In the genomic region with DNA sequence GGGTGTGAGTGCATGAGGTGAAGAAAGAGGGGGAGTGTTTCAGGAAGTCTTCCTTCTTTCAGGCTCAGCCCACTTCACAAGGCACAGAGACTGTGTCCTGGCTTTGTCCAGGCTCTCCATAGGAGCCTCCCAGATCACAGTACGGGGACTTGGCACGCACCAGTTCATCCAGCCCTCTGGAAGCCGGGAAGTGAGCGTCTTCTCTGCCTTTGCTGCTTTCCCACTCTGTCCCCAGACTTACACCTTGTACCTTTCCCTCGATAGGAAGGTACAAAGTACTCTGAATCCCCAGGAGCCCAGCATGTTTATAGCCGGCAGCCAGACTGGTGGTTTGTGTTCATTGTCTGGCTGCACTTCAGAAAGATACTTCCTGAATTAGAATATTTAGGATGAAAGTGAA, we compare ENCODE assay signal across 20 mouse cellular contexts. TPM values are rescaled to one million over a fixed set of nuclear protein-coding genes. Genes with fewer than 3 reads are reported as not detected.
DNase-seq lines count a peak whose midpoint lies in the region; ATAC-seq and TF ChIP-seq lines count a peak whose summit lies in the region.
"Had no signal": no experiment of that assay in that cellular context is flagged by ENCODE, and none has a peak within 500 bp of the region (broad histone marks: within the 10 kb centered on the region; RNA-seq: fewer than 3 reads in every experiment).

No protein-coding gene starts in this region.

- no peak for DNase-seq in lung, postnatal 10 days
- DNase-seq in frontal cortex, postnatal 14 days (ENCODE audit: low spot score in 2 of 2): no peak
- no peak for DNase-seq in ovary, postnatal 10 days (ENCODE audit: low spot score)
- DNase-seq: adrenal gland, adult 8-10 months; B cell, adult 2 months; cerebellum, adult 9-10 months; gastrocnemius, postnatal 10 days; lung, postnatal 36 days; spleen, adult 18-20 months had no signal

- 0 out of 2 replicates have a peak, but pooled peaks have one; percentile 23 for ATAC-seq in lung, embryonic 16.5 days (ENCODE audit: low read depth)
- peak; percentile 86 for ATAC-seq in intestine, embryonic 15.5 days
- peak; percentile 77; the same call in 1 of the 2 replicates for ATAC-seq in kidney, embryonic 16.5 days (ENCODE audit: low FRiP score, low TSS enrichment)
- no peak for ATAC-seq in forebrain, embryonic 16.5 days
- ATAC-seq: activated CD4-positive, CD25-positive, alpha-beta regulatory T cell, adult 4 months; forebrain, embryonic 13.5 days; Patski had no signal

- peak overlapping the region; percentile 31 for H3K4me2 ChIP-seq in lung, embryonic 16.5 days (ENCODE audit: low read depth, low read length)
- H3K4me2 ChIP-seq in intestine, embryonic 15.5 days (replicated peaks): peak overlapping the region; percentile 26; the same call in 1 of the 2 replicates
- no peak overlapping the region for H3K4me2 ChIP-seq in kidney, embryonic 16.5 days (replicated peaks; ENCODE audit: low read depth, low read length)
- no peak overlapping the region for H3K4me2 ChIP-seq in forebrain, embryonic 16.5 days (ENCODE audit: low read length)
- H3K4me2 ChIP-seq: forebrain, embryonic 13.5 days; heart, embryonic 11.5 days; hindbrain, embryonic 12.5 days had no signal

- H3K4me1 ChIP-seq in lung, embryonic 16.5 days (replicated peaks; ENCODE audit: control insufficient read depth, insufficient read depth, low read length): no peaks in the 10 kb centered on the region
- no peaks in the 10 kb centered on the region; the same call in 1 of the 2 replicates for H3K4me1 ChIP-seq in intestine, embryonic 15.5 days (replicated peaks)
- H3K4me1 ChIP-seq in kidney, embryonic 16.5 days (ENCODE audit: insufficient read depth, low read length): peaks cover 2% of the 10 kb centered on the region; the same call in 1 of the 2 replicates
- H3K4me1 ChIP-seq in small intestine, adult 2 months (ENCODE audit: control insufficient read depth, insufficient read depth, insufficient read length, low read length): peaks cover 15% of the 10 kb centered on the region; the same call in 1 of the 2 replicates
- no peaks in the 10 kb centered on the region for H3K4me1 ChIP-seq in forebrain, embryonic 16.5 days (replicated peaks; ENCODE audit: control insufficient read depth, insufficient read depth, low read length)
- H3K4me1 ChIP-seq: forebrain, embryonic 13.5 days; hindbrain, embryonic 12.5 days had no signal

- no peak for TF ChIP-seq CTCF in small intestine, adult 2 months (IDR thresholded peaks at IDR 0.05; ENCODE audit: extremely low read depth, insufficient read length, insufficient replicate concordance, low read depth, low read length)

- H3K9ac ChIP-seq in lung, embryonic 16.5 days (ENCODE audit: low read length): peak overlapping the region; percentile 19; the same call in 1 of the 2 replicates
- H3K9ac ChIP-seq in intestine, embryonic 15.5 days: no peak overlapping the region
- H3K9ac ChIP-seq in kidney, embryonic 16.5 days (replicated peaks; ENCODE audit: low read length): no peak overlapping the region
- H3K9ac ChIP-seq in forebrain, embryonic 16.5 days (replicated peaks; ENCODE audit: low read depth, low read length): no peak overlapping the region
- H3K9ac ChIP-seq: forebrain, embryonic 13.5 days; hindbrain, embryonic 12.5 days had no signal

- 0 out of 2 replicates have a peak overlapping the region, but pooled peaks have one; percentile 16 for H3K4me3 ChIP-seq in lung, embryonic 16.5 days (ENCODE audit: low read length)
- H3K4me3 ChIP-seq in intestine, embryonic 15.5 days (replicated peaks): no peak overlapping the region
- no peak overlapping the region for H3K4me3 ChIP-seq in kidney, embryonic 16.5 days (ENCODE audit: low read length)
- H3K4me3 ChIP-seq in small intestine, adult 2 months (ENCODE audit: low read depth, low read length): peak overlapping the region; percentile 39
- H3K4me3 ChIP-seq in forebrain, embryonic 16.5 days (replicated peaks; ENCODE audit: low read length): no peak overlapping the region
- H3K4me3 ChIP-seq: forebrain, embryonic 13.5 days; hindbrain, embryonic 12.5 days had no signal

- no peaks in the 10 kb centered on the region for H3K27me3 ChIP-seq in lung, embryonic 16.5 days (ENCODE audit: control insufficient read depth, insufficient read depth, low read depth, low read length)
- no peaks in the 10 kb centered on the region for H3K27me3 ChIP-seq in intestine, embryonic 15.5 days (replicated peaks)
- H3K27me3 ChIP-seq in kidney, embryonic 16.5 days (ENCODE audit: insufficient read depth, low read length): no peaks in the 10 kb centered on the region
- H3K27me3 ChIP-seq in small intestine, adult 2 months (ENCODE audit: control insufficient read depth, insufficient read depth, low read length): no peaks in the 10 kb centered on the region
- no peaks in the 10 kb centered on the region for H3K27me3 ChIP-seq in forebrain, embryonic 16.5 days (replicated peaks; ENCODE audit: control insufficient read depth, insufficient read depth, low read length)
- H3K27me3 ChIP-seq: forebrain, embryonic 13.5 days; hindbrain, embryonic 12.5 days had no signal

- H3K9me3 ChIP-seq in lung, embryonic 16.5 days (ENCODE audit: control insufficient read depth, low read length): no peaks in the 10 kb centered on the region; the same call in 1 of the 2 replicates
- H3K9me3 ChIP-seq in intestine, embryonic 15.5 days: no peaks in the 10 kb centered on the region
- H3K9me3 ChIP-seq in kidney, embryonic 16.5 days (ENCODE audit: low read length): no peaks in the 10 kb centered on the region
- no peaks in the 10 kb centered on the region for H3K9me3 ChIP-seq in forebrain, embryonic 16.5 days (ENCODE audit: control insufficient read depth, low read length)
- H3K9me3 ChIP-seq: forebrain, embryonic 13.5 days; G1E; hindbrain, embryonic 12.5 days had no signal

- 52% methylated on average over 6 of the region's 6 CpGs for WGBS in lung, embryonic 16.5 days
- 43% methylated on average over 6 of the region's 6 CpGs for WGBS in intestine, embryonic 15.5 days
- WGBS in kidney, embryonic 16.5 days: 55% methylated on average over 6 of the region's 6 CpGs
- 19% methylated on average over 6 of the region's 6 CpGs for WGBS in small intestine, adult 2 months
- WGBS in forebrain, embryonic 16.5 days: 59% methylated on average over 6 of the region's 6 CpGs

- no peak for TF ChIP-seq POLR2A in small intestine, adult 2 months (IDR thresholded peaks at IDR 0.05; ENCODE audit: low read depth, low read length)

- no peak overlapping the region for H3K27ac ChIP-seq in lung, embryonic 16.5 days (ENCODE audit: low read length)
- peak overlapping the region; percentile 54 for H3K27ac ChIP-seq in intestine, embryonic 15.5 days
- H3K27ac ChIP-seq in kidney, embryonic 16.5 days (ENCODE audit: low read length): 0 out of 2 replicates have a peak overlapping the region, but pooled peaks have one; percentile 35
- peak overlapping the region; percentile 80 for H3K27ac ChIP-seq in small intestine, adult 2 months (ENCODE audit: insufficient read depth, low read depth, low read length)
- no peak overlapping the region for H3K27ac ChIP-seq in forebrain, embryonic 16.5 days (ENCODE audit: low read length)
- H3K27ac ChIP-seq: forebrain, embryonic 13.5 days; hindbrain, embryonic 12.5 days had no signal

- no peaks in the 10 kb centered on the region for H3K36me3 ChIP-seq in lung, embryonic 16.5 days (ENCODE audit: control insufficient read depth, insufficient read depth, low read length)
- no peaks in the 10 kb centered on the region for H3K36me3 ChIP-seq in intestine, embryonic 15.5 days
- no peaks in the 10 kb centered on the region for H3K36me3 ChIP-seq in kidney, embryonic 16.5 days (ENCODE audit: insufficient read depth, low read length)
- no peaks in the 10 kb centered on the region for H3K36me3 ChIP-seq in small intestine, adult 2 months (ENCODE audit: control insufficient read depth, insufficient read depth, low read length)
- H3K36me3 ChIP-seq in forebrain, embryonic 16.5 days (ENCODE audit: control insufficient read depth, insufficient read depth): no peaks in the 10 kb centered on the region
- H3K36me3 ChIP-seq: G1E; hindbrain, embryonic 12.5 days had no signal

RNA-seq across cellular contexts. Expression of a gene that starts 1.1 kb away (rescaled TPM):
- 114 TPM in 2 replicates for polyA plus RNA-seq in lung, embryonic 16.5 days (2015; fragmentation: Nextera tagmentation; extraction: Ambion mirVana)
- 96.0 and 117 TPM in 2 replicates for polyA plus RNA-seq in intestine, embryonic 15.5 days (2015; fragmentation: Nextera tagmentation; extraction: Ambion mirVana)
- 104 and 112 TPM in 2 replicates for polyA plus RNA-seq in kidney, embryonic 16.5 days (2015; fragmentation: Nextera tagmentation; extraction: Ambion mirVana)
- polyA plus RNA-seq in small intestine, adult 2 months (2012; rRNA removed): 0.35 and 0.76 TPM in 2 replicates
- polyA plus RNA-seq in forebrain, embryonic 16.5 days (2015; fragmentation: Nextera tagmentation; extraction: Ambion mirVana): 245 and 251 TPM in 2 replicates

Comparison
In these comparisons a context has a peak if more than half of its experiments do, and no peak if none do; other contexts are left out.
1. H3K27ac ChIP-seq: peak in intestine, embryonic 15.5 days (single experiment), kidney, embryonic 16.5 days (single experiment) and small intestine, adult 2 months (single experiment); none in lung, embryonic 16.5 days (single experiment) and forebrain, embryonic 16.5 days (single experiment).
2. H3K4me2 ChIP-seq: peak in lung, embryonic 16.5 days (single experiment) and intestine, embryonic 15.5 days (single experiment); none in kidney, embryonic 16.5 days (single experiment) and forebrain, embryonic 16.5 days (single experiment).
3. H3K4me3 ChIP-seq: peak in lung, embryonic 16.5 days (single experiment) and small intestine, adult 2 months (single experiment); none in intestine, embryonic 15.5 days (single experiment), kidney, embryonic 16.5 days (single experiment) and forebrain, embryonic 16.5 days (single experiment).
4. RNA of a gene that starts 1.1 kb away (polyA plus RNA-seq): 245 to 251 TPM in forebrain, embryonic 16.5 days, 96.0 to 117 TPM in intestine, embryonic 15.5 days, 114 TPM in lung, embryonic 16.5 days and 104 to 112 TPM in kidney, embryonic 16.5 days; 0.35 to 0.76 TPM in small intestine, adult 2 months; every median in the first group is over 10 times any median in the second.